Mouse (Mus musculus) left cerebral cortex, adult 2 months (tissue): ENCODE results near the gene Olfr1418. TPM values are rescaled to one million over a fixed set of nuclear protein-coding genes. Genes with fewer than 3 reads are reported as not detected.

Experiments used
- DNase-seq, 2 experiments: peaks; one replicate each; pipeline ENCODE4 v3.0.0; 2021 to 2022; ENCODE audit warnings: low spot score in 2 of 2, mixed read lengths in 1 of 2; ENCODE audit errors: extremely low spot score in 1 of 2
- H3K27ac ChIP-seq: fragments of 200-600 bp; 2 replicates; pipeline ENCODE4 v1.8.1; 2022
- H3K4me3 ChIP-seq: fragments of 200-600 bp; 2 replicates; pipeline ENCODE4 v1.8.1; 2022
- CTCF ChIP-seq: fragments of 200-600 bp; IDR thresholded peaks from 2 replicates; pipeline ENCODE4 v1.8.1; 2022; ENCODE audit warnings: antibody characterized with exemption, mild to moderate bottlenecking, moderate library complexity
- intact Hi-C: fragments of 180-260 bp; cut with DNase I; formaldehyde crosslinking; loops from one replicate; pipeline ENCODE4 v1.15.1; 2025
- total RNA-seq, 2 experiments: library from RNA; stranded (reverse); gene quantifications; 2 replicates each; pipeline ENCODE4 v1.2.3; 2021

Gene Olfr1418
- total RNA-seq, 2 experiments from 2014 or later = not detected

DNA sequence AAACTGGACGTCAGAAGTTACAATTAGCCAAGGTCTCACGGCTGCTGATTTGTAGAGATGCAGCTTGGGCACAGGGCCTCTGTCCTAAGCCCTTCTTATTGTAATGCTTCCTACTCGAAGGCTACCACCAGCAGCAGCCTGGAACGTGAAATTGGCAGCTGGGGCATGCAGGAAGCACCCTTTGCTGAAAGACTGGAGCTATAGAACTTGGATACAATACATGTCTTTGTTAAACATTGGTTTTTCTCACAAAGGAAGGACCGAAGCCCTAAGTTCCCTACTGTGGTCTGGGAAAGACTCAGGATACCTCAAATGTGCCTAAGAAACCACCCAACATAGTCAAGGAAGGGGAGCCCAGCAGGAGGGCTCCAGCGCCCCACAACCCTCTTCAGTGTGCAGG lies 53.0 kb downstream of the Olfr1418 start:
- H3K4me3 ChIP-seq = no peak overlapping the region
- no peak for DNase-seq
- H3K27ac ChIP-seq = no peak overlapping the region
- intact Hi-C loops = no loop called here
- TF ChIP-seq CTCF = no peak

DNA sequence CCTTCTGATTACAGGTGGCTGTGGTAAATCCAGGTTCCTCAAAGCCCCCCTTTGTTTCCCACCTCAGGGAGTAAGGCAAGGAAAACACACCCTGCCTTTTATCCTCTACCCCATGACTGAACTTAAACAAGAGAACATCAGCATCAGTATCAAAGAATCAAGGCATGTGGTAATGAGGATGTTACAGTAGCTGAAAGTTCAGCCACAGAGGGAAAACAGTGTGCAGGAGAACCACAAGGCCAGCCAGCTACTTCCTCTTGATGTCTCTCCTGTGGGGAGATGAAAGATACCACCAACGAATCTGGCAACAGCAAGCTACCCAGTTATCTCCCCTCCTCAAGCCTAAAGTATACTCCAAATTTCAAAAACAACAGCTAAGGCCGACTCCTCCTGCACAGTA lies 53.6 kb downstream of the Olfr1418 start:
- intact Hi-C loops = no loop called here
- H3K4me3 ChIP-seq = no peak overlapping the region
- no peak for TF ChIP-seq CTCF
- no peak overlapping the region for H3K27ac ChIP-seq
- DNase-seq = no peak

DNA sequence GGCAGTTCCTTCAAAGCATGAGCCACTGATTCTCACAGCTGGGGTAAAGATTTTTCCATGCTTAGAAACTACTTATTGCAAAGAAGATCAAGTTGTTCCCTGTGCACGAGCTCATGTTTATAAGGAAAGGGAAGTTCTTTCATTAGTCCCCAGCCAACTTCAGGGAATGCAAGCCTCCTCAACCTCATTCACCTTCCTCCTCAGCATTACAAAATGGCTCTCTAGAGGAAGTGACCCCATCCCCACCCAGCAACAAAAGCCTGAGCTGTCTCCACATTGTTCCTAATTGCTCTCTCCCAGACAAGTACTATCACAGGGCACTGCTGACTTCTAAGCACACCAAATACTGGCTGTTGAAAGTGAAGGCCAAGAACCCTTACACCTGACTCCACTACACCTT lies 56.4 kb downstream of the Olfr1418 start:
- DNase-seq = no peak
- Histone ChIP-seq H3K4me3 (no peak overlapping the region), H3K27ac (no peak overlapping the region)
- no peak for TF ChIP-seq CTCF
- intact Hi-C loops = no loop called here

Other genes starting within 250 kb of the Olfr1418 start
- not detected for gene Ms4a2, start 237.3 kb downstream of the Olfr1418 start, total RNA-seq
- not detected for gene Ms4a3, start 220.2 kb downstream of the Olfr1418 start, total RNA-seq
- not detected for gene Oosp2, start 200.5 kb downstream of the Olfr1418 start, total RNA-seq
- gene Oosp1, start 169.9 kb downstream of the Olfr1418 start, total RNA-seq = not detected
- gene Oosp3, start 164.0 kb downstream of the Olfr1418 start, total RNA-seq = not detected
- not detected for gene Gif, start 113.5 kb downstream of the Olfr1418 start, total RNA-seq
- 10 to 100 TPM; 36.8 to 37.9 TPM for gene Mrpl16, start 90.7 kb downstream of the Olfr1418 start, total RNA-seq
- gene Stx3, start 41.7 kb downstream of the Olfr1418 start, total RNA-seq = 10 to 100 TPM; 30.9 to 31.4 TPM
- not detected for gene Olfr1417, start 21.8 kb downstream of the Olfr1418 start, total RNA-seq
- gene Olfr1419, start 14.0 kb upstream of the Olfr1418 start, total RNA-seq = not detected
- gene Olfr1420, start 25.5 kb upstream of the Olfr1418 start, total RNA-seq = not detected
- gene Patl1, start 51.3 kb upstream of the Olfr1418 start, total RNA-seq = 10 to 100 TPM; 19.7 to 20.4 TPM
- 10 to 100 TPM; 55.6 to 57.0 TPM for gene Osbp, start 104.9 kb upstream of the Olfr1418 start, total RNA-seq
- not detected for gene Olfr1423, start 180.3 kb upstream of the Olfr1418 start, total RNA-seq
- gene Olfr1424, start 201.6 kb upstream of the Olfr1418 start, total RNA-seq = not detected
- gene Olfr1425, start 216.7 kb upstream of the Olfr1418 start, total RNA-seq = not detected
- not detected for gene Olfr1426, start 230.9 kb upstream of the Olfr1418 start, total RNA-seq
- gene Olfr1427, start 242.3 kb upstream of the Olfr1418 start, total RNA-seq = not detected